Mouse (Mus musculus) CH12.LX (cell line): ENCODE measurements at regions not wholly inside any gene's neighbourhood (a gene's known extent, or its start where the extent isn't known, plus 50 kb on each side); places are given as distances from the start of the nearest gene placed in this dataset.

Source experiments
- DNase-seq: peaks from one replicate; pipeline ENCODE4 v3.0.0-alpha.2; 2013; ENCODE audit errors: extremely low read depth
- H3K27ac ChIP-seq: 2 replicates; pipeline ENCODE4 v1.5.1; 2012; ENCODE audit warnings: low read depth, mild to moderate bottlenecking, control low read depth, moderate library complexity; ENCODE audit not compliant: insufficient read depth
- H3K27me3 ChIP-seq: replicated peaks from 2 replicates; pipeline ENCODE3; 2012; ENCODE audit warnings: inconsistent platforms
- H3K36me3 ChIP-seq, 2 experiments: replicated peaks in 1 of 2; 2 replicates each; pipeline versions ENCODE3 to v1.6.1; 2012; ENCODE audit warnings: inconsistent platforms in 1 of 2, low read length in 1 of 2, mild to moderate bottlenecking in 1 of 2, mixed read lengths in 1 of 2, moderate library complexity in 1 of 2; ENCODE audit not compliant: control insufficient read depth in 1 of 2, insufficient read depth in 1 of 2
- H3K4me1 ChIP-seq, 2 experiments: 2 replicates each; pipeline ENCODE4 v1.6.1; 2012; ENCODE audit warnings: inconsistent platforms in 1 of 2, moderate library complexity in 1 of 2; ENCODE audit not compliant: insufficient read depth in 2 of 2, control insufficient read depth in 1 of 2
- H3K4me2 ChIP-seq: 2 replicates; pipeline ENCODE4 v1.6.1; 2012; ENCODE audit warnings: low read depth, mild to moderate bottlenecking, control low read depth; ENCODE audit not compliant: poor library complexity, insufficient read depth, severe bottlenecking
- H3K4me3 ChIP-seq, 3 experiments: fragments of 150-350 bp in 1 of 3; sonication (generic) in 1 of 3; replicated peaks in 1 of 3; 2 replicates each; pipeline versions ENCODE3 to v1.5.1; 2011 to 2012; ENCODE audit warnings: low read depth in 2 of 3, low read length in 2 of 3, mild to moderate bottlenecking in 2 of 3, moderate library complexity in 2 of 3, control low read depth in 1 of 3, improper control_type of control experiment in 1 of 3, inconsistent platforms in 1 of 3, mixed read lengths in 1 of 3; ENCODE audit not compliant: poor library complexity in 1 of 3
- H3K79me2 ChIP-seq: replicated peaks from 2 replicates; pipeline ENCODE4 v1.6.1; 2012; ENCODE audit warnings: mild to moderate bottlenecking, moderate library complexity; ENCODE audit not compliant: control insufficient read depth, poor library complexity, insufficient read depth, severe bottlenecking; ENCODE audit errors: extremely low read depth
- H3K9ac ChIP-seq: 2 replicates; pipeline ENCODE4 v1.6.1; 2012; ENCODE audit warnings: low read depth, mild to moderate bottlenecking, control low read depth, moderate library complexity; ENCODE audit not compliant: insufficient read depth
- H3K9me3 ChIP-seq: replicated peaks from 2 replicates; pipeline ENCODE3; 2012; ENCODE audit warnings: low read length, inconsistent platforms, mixed read lengths
- MXI1 ChIP-seq: IDR thresholded peaks from 2 replicates; pipeline ENCODE4 v1.6.1; 2011; ENCODE audit warnings: mild to moderate bottlenecking, low read depth, low read length, improper control_type of control experiment
- RAD21 ChIP-seq: IDR thresholded peaks from 2 replicates; pipeline ENCODE4 v1.6.1; 2011; ENCODE audit warnings: low read depth, mild to moderate bottlenecking, low read length, improper control_type of control experiment, moderate library complexity
- dilution Hi-C: fragments of 300-500 bp; cut with MboI; formaldehyde crosslinking; loops from 2 replicates; pipeline ENCODE4 v1.14.3; 2020; ENCODE audit warnings: low sequenced_read_pairs; ENCODE audit not compliant: extremely low pct_unique_long_range_greater_than_20kb, extremely low pct_ligation_motif_present
- in situ Hi-C: fragments of 300-500 bp; cut with MboI; formaldehyde crosslinking; loops from 3 replicates; pipeline ENCODE4 v1.14.3; 2019; ENCODE audit warnings: low sequenced_read_pairs, low pct_ligation_motif_present, low pct_unique_long_range_greater_than_20kb, mixed read lengths

- Histone ChIP-seq H3K4me1 (no peaks in the 10 kb centered on the region), H3K4me3 (no peak overlapping the region), H3K9ac (no peak overlapping the region), H3K36me3 (no peaks in the 10 kb centered on the region), H3K79me2 (no peaks in the 10 kb centered on the region), H3K27ac (no peak overlapping the region), H3K27me3 (no peaks in the 10 kb centered on the region), H3K4me2 (no peak overlapping the region), H3K9me3 (peaks cover 5% of the 10 kb centered on the region)
- dilution Hi-C loops: no loop called here
- no peak for DNase-seq
- in situ Hi-C loops: no loop called here
- no peak for TF ChIP-seq MXI1
- no peak for TF ChIP-seq RAD21
Observed at GRCm38 (mm10) chr12:96617226-96617625, 925.2 kb downstream of the Flrt2 start.
